Mouse (Mus musculus): ENCODE results near the gene Ttc28.

Gene Ttc28

GRCm38 (mm10) chr5:111164348-111164920, 284.8 kb downstream of the Ttc28 start:
- no peak for DNase-seq (ENCODE audit: low read depth, low spot score)

- DNase-seq (ENCODE audit: low read depth, low spot score) = no peak
These were observed 290.8 kb downstream of the Ttc28 start for GRCm38 (mm10) chr5:111170383-111170782.

GRCm38 (mm10) chr5:111175410-111175809, 295.8 kb downstream of the Ttc28 start:
- DNase-seq (ENCODE audit: low read depth, low spot score) = no peak

- no peak for DNase-seq (ENCODE audit: low read depth, low spot score)
These were observed 296.2 kb downstream of the Ttc28 start for GRCm38 (mm10) chr5:111175842-111176241.

GRCm38 (mm10) chr5:111176441-111176840, 296.8 kb downstream of the Ttc28 start:
- no peak for DNase-seq (ENCODE audit: low read depth, low spot score)

- no peak for DNase-seq (ENCODE audit: low read depth, low spot score)
These were observed 298.9 kb downstream of the Ttc28 start for GRCm38 (mm10) chr5:111178324-111179076.

GRCm38 (mm10) chr5:111179651-111180050, 300.0 kb downstream of the Ttc28 start:
- DNase-seq (ENCODE audit: low read depth, low spot score) = no peak

- DNase-seq (ENCODE audit: low read depth, low spot score) = no peak
These were observed 300.8 kb downstream of the Ttc28 start for GRCm38 (mm10) chr5:111180091-111181053.

- no peak for DNase-seq (ENCODE audit: low read depth, low spot score)
These were observed 301.8 kb downstream of the Ttc28 start for GRCm38 (mm10) chr5:111181204-111181912.

- DNase-seq (ENCODE audit: low read depth, low spot score) = no peak
These were observed 307.0 kb downstream of the Ttc28 start for GRCm38 (mm10) chr5:111186600-111186999.

GRCm38 (mm10) chr5:111191972-111192371, 312.4 kb downstream of the Ttc28 start:
- DNase-seq (ENCODE audit: low read depth, low spot score) = no peak

GRCm38 (mm10) chr5:111194829-111195228, 315.2 kb downstream of the Ttc28 start:
- no peak for DNase-seq (ENCODE audit: low read depth, low spot score)

- no peak for DNase-seq (ENCODE audit: low read depth, low spot score)
These were observed 316.2 kb downstream of the Ttc28 start for GRCm38 (mm10) chr5:111195488-111196485.

GRCm38 (mm10) chr5:111197727-111198126, 318.1 kb downstream of the Ttc28 start:
- DNase-seq (ENCODE audit: low read depth, low spot score) = no peak

- no peak for DNase-seq (ENCODE audit: low read depth, low spot score)
These were observed 320.7 kb downstream of the Ttc28 start for GRCm38 (mm10) chr5:111200167-111200840.

GRCm38 (mm10) chr5:111200915-111201610, 321.5 kb downstream of the Ttc28 start:
- peak; percentile 62 for DNase-seq (ENCODE audit: low read depth, low spot score)

- no peak for DNase-seq (ENCODE audit: low read depth, low spot score)
These were observed 324.6 kb downstream of the Ttc28 start for GRCm38 (mm10) chr5:111204221-111204620.

- no peak for DNase-seq (ENCODE audit: low read depth, low spot score)
These were observed 325.5 kb downstream of the Ttc28 start for GRCm38 (mm10) chr5:111204976-111205586.

GRCm38 (mm10) chr5:111205817-111206216, 326.2 kb downstream of the Ttc28 start:
- no peak for DNase-seq (ENCODE audit: low read depth, low spot score)
